Mouse (Mus musculus) frontal cortex, postnatal 14 days (tissue): ENCODE results near the gene Dynlt1f.
"Not testable (repeated sequence)": the region's sequence is repeated elsewhere in the genome, so short reads cannot be mapped to it uniquely, and the experiment has no call there.

Source experiments
- DNase-seq, 2 experiments: peaks; one replicate each; pipeline ENCODE4 v3.0.0; 2022; ENCODE audit warnings: low spot score in 2 of 2

Gene Dynlt1f

DNA sequence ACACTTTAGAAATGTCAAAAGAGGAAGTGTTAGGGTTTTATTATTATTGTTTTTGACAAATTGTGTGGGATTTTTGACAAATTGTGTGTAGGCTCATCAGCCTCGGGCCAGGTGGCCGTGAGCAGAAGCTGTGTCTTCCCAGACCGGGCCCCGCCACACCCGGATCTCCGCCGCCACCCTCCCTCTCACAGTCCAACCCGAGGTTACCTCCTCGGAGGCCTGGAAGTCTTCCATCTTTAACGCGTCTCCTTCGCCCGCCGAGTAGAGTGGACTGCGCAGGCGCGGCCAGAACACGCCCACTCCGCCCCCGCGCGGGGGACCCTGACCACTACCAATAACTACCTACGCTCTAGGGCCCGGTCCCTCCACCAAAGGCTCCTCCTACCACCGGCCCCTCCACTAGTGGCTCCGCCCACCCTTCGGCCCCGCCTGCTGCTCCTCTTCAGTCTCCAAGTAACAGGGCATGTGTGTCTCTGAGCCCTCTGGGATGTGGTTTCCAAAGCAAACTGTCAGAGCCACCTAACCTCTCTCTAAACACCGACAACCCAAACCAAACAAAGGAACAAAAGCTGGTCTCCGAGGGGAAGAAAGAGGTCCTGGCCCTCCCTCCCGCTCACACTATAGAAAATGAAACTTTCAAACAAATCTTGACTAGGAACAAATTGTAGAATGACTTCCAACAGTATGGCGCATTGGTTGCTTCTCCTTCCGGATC lies at the start of gene Dynlt1f:
Dynlt1f (minus strand) TSS at position 334 of the 715 bp plus-strand sequence.
- peak; percentile 57 to 72 for DNase-seq

DNA sequence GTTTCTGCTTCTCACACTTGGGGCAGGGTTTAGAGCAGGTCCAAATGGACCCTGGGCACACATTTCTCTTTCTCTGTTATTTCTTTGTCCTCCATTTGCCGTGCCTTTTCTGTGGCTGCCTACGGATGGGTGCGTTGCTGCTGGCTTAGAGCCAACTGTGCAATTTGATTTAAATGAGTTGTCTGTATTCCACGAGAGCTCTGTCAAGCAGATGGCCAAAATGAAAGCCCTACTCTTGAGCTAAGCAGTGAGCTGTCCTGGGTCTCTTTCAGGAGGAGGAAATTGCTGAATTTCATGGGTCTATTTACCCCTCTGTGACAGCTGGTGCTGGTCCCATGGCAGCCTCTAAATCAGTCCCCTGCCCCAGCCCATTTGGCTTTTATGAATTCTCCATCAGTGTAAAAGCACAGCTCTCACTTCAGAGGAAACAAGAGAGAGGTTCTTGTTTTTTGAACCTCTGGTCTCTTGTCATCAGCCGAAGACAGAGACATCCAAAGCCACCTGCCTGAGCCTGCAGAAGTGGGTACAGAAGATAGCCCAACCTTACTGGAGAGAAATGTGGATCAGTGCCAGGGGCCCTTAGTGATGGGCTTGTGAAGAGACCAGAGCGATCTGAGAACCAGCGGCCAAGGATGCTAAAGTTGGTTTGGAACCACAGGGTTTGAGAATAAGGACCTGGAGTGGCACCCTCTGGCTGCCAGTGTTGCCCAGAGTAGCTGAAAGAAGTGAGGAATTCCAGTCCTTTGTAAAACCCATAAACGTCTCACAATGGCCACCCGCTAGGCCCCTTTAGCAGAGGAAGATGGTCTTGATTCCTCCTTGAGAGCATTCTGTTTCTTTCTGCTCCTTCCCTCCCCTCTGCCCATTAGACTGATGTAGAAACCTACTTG lies 47.9 kb upstream of the Dynlt1f start:
- DNase-seq: not testable (repeated sequence)

DNA sequence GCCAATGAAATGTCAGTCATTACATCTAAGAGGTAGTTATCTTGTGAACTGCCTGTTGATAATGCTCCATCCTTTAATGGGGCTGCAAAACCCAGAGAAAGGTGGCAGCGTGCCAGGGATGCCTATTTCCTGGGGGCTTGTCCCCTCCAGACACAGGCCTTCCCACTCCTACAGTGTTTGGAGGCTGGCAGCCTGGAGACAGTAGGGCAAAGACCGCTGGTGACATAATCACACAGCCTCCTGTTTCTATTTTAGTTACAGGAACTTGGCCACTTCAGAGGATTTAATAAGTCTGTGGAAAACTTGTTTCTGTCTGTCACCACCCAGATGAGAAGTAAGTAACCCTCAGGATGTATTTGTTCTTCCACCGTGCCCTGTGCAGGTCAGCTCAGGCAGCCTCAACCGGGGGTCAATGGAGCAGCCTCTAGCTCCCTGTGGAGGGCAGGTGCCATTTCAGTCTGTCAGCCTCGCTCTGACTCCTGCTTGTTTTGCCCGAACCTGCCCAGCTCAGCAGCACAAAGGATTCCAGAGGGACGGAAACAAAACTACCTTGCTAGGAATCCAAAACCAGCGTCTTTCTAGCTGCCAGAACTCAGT lies 47.0 kb upstream of the Dynlt1f start:
- not testable (repeated sequence) for DNase-seq

DNA sequence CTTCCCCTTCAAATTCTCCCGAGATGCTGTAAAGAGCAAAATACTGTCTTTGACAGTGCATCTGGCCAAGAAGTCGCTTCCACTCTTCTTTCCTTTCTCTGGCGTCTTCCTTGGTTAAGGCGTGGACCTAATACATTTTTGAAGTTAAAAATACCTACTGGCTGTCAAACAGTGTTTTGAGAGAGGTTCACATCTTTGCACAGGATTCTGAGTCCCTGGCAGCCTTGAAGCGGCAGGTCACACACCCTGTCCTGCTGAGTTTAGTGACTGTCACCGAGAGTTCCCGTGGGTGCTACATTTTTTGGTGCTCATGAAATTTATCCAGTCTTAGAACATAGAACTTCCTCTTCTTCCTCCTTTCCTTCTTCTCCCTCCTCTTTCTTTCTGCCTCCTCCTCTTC lies 44.4 kb upstream of the Dynlt1f start:
- not testable (repeated sequence) for DNase-seq

DNA sequence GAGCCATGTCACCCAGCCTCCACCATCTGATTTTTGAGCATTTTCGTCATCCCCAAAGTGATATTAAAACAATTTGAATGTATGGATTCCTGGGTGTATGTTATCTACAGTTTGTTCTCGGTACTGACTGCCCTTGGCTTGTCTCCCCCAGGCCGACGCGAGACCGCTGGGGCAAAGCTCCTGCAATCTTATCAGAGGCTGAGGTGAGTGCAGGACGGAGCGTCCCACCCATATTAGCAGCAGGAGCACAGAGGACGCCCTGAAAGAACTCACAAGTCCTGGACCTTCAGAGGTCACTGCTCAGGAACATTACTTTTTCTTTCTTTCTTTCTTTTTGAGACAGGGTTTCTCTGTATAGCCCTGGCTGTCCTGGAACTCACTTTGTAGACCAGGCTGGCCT lies 43.8 kb upstream of the Dynlt1f start:
- not testable (repeated sequence) for DNase-seq

DNA sequence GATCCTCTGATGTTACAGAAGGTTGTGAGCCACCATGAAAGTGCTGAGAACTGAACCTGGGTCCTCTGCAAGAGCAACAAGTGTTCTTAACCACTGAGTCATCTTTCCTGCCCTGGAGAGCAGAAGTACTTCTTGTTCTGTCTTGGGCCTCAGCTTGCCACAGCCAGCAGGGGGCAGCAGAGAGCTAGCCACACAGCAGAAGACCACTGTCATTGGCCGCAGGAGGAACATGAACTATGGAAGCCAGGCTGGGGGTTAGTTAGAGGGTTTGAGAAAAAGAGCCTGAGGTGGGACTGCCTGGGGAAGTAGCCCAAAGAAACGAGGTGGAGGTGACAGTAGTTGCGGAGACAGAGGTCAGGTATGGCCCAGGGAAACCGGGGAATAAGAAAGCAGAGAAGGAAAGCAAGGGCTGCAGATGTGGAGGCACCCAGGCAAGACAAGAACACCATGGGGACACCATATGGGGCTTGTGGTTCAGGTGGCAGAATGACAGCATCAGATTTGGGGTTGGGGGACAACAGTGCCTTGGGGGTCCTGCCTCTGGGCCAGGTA lies 41.6 kb upstream of the Dynlt1f start:
- DNase-seq: peak in 1 of 2 experiments; percentile 59

DNA sequence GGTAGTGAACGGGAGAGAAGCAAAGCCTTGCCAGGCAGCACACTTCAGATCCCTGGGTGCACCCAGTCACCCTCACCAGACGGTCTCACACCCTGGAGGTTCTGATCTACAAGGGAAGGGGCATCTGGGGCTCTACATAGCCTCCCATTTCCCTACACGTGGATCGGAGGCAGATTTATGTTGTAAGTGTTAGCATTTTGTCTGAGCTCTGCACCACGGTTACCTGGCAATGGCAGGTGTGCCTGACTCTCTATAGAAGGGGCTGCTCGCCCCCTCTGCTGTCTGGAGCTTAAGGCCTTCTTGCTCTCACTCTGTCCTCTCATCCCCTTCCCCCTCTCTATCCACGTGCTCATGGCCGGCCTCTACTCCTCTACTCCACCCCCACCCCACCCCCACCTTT lies 40.8 kb upstream of the Dynlt1f start:
- DNase-seq: not testable (repeated sequence)

DNA sequence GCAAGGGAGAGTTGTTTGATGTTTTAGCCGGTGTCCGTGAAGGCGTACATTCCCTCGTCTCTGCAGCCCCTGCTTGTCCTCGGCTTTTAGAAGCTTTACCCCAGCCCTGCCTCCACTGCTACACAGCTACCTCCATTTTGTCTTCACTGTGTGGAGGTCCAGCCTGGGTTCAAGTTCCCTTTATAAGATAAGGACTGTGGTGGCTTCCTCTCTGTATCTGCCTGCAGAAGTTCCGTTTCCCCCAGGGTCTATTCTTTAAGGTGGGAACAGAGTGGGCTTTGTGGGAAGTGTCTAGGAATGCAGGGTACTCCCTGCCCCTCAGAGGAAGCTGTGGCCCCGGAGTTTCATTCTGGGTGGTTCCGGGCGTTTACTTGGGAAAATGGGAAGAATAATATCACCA lies 40.0 kb upstream of the Dynlt1f start:
- not testable (repeated sequence) for DNase-seq

DNA sequence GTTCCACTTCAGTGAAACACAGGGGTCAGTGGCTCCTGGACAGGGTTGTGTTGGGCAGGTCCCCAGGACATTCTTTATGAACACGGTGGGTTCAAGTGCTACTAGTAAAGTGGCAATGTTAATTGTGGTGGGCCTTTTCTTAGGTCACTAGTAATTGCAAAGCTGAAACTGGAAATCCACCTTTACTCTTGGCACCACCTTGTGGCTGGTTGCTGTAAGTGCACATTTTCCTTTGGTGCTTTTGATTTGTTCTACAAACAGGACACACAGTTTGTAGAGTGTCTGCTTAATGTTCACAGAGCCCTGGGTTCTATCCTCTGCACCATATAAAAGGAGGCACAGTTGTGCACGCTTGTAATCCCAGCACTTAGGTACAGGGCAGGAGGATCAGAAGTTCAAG lies 35.9 kb upstream of the Dynlt1f start:
- peak; percentile 82 to 97 for DNase-seq

DNA sequence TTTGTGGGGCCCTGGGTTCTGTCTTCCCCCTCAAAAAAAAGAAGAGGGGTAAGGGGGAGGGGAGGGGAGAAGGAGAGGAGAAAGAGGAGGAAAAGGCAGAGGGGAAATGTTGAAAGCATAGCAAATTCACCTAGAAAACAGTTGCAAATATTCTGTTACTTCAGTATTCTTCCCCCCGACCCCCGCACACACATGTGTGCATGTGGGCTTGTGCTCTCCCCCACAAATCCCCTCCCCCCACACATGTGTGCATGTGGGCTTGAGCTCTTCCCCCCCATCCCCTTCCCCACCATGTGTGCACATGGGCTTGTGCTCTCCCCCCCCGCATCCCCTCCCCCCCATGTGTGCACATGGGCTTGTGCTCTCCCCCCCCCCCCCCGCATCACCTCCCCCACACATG lies 33.6 kb upstream of the Dynlt1f start:
- DNase-seq: not testable (repeated sequence)

DNA sequence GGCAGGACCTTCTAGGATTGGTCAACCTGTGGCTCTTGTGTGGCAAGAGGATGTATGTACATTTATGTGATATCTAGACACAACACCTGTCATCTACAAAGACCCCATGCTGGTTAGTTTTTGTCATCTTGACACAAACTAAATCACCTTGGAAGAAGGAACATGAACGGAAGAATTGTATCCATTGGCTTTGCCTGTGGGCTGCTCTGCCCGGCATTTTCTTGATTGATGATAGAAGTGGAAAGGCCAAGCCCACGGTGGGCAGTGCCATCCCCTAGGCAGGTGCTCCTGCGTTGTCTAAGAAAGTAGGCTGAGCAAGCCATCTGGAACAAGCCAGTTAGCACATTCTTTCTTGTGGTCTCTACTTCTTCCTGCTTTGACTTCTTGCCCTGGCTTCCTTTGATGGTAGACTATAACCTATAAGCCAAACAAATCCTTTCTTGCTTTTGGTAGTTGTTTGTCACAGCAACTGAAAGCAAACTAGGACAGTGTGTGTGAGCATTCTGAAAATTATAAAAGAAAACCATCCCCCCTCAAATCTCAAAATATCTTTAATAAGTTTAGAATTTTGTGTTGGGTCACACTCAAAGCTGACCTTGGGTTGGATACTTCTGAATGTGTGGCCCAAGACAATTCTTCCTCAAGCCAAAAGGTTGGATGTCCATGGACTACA lies 30.7 kb upstream of the Dynlt1f start:
- DNase-seq: not testable (repeated sequence)

DNA sequence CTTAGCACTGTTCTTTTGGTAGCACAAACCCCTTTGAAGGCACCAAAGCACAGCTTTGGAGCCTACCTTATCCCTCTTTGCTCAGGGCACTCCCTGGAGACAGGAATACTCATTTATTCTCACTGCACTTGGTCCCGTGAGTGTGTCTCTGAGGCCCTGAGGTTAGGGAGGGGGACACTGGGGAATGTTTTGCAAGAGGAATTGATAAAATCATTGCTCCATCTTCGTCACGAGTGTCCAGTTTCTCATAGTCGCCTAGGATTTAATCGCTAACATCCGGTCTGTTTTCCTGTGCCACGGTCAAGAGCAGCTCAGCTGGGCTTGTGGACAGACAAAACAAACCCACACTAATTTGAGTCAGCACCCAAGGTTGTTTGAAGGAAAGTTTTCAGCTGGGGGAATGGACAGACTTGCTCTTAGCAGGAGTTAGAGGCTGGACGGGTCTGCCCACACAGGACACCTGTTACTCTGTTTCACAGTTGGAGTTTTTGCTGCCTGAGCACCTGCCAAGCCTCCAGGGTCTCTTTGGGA lies 29.7 kb upstream of the Dynlt1f start:
- not testable (repeated sequence) for DNase-seq

DNA sequence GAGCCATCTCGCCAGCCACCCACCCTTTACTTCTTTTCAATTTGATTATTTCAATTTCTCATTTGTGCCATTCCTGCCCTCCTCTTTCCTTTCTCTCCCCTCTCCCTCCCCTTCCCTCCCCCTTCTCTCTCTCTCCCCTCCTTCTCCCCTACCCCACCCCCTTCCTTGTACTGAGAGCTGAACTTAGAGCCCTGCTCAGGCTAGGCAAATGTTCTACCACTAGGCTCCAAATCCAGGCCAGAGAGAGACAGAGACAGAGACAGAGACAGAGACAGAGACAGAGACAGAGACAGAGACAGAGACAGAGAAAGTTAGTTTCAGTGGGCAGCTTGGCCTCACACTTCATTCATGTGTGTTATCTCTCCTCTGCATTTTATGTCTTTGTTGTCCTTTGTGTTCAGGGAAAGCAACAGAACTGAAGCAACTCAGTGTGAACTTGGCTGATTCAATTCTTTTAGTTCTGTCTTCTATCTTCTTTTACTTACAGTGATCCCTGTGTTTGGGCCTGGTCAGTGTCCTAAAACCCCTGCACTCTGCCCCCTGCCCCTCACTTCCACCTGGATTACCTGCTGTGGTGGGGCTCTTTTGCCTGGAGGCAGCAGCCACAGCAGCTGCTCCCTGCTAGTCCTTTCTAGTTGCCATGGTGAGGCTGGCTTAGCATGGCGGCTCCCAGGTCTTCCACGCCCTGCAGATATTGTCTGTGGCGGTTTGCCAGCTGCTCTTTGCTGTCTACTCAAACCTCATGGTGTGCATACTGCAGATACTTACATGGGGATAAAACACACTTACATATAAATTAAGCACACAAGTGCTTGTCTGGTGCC lies 29.0 kb upstream of the Dynlt1f start:
- not testable (repeated sequence) for DNase-seq

DNA sequence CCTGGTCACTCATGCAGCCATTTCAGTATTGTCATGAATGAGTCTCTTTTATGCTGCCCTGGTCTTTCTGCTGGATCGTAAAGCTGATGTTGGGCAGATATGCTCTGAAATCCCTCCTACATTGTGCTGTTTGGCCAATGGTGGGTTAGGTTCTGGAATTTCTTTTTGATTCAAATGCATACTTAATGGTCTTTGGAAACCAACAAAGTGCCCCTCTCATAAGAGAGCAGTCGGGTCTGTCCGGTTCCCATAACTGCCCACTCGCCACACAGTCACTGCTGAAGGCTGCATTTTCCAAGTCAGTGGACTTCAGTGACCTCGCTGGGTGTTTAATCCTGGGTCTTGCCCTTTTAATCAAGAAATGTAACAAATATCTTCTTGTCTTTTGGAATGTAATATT lies 28.0 kb upstream of the Dynlt1f start:
- not testable (repeated sequence) for DNase-seq

DNA sequence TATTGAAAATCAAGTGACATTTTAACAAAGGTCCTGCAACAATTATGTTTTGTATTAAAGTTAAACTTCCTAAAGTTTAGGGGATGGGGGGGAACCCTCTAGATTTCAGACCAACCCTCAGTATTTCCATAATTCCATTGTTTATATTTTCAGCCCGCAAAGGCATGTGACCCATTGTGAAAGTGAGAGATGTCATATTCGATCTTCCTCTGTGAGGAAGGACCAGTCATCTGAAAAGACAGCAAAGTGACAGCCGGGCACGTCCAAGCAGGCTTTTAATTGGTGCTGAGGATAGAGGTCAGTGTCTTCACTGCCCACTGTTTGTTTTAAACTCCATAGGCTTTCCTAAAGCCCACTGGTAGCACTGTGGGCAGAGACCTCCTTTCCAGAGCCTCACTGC lies 26.0 kb upstream of the Dynlt1f start:
- DNase-seq: not testable (repeated sequence)

DNA sequence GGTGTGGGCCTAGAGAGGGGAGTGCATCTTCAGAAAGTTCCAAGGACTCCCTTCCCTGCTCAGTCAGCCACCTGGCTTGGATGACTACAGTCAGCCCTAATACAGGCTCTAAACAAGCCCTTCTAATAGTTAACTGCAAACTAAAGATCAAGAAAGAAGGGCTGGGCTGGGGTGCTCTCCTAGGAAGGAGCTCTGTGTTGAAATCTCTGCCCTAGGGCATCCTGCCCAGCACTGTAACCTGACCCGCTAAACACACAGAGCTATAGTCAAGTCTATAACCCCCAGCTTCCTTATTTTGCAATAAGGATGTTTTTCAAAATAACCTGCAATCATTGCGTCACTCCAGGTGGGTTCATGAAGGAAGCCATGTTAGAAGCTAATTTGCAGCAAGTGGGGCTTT lies 22.4 kb upstream of the Dynlt1f start:
- not testable (repeated sequence) for DNase-seq

DNA sequence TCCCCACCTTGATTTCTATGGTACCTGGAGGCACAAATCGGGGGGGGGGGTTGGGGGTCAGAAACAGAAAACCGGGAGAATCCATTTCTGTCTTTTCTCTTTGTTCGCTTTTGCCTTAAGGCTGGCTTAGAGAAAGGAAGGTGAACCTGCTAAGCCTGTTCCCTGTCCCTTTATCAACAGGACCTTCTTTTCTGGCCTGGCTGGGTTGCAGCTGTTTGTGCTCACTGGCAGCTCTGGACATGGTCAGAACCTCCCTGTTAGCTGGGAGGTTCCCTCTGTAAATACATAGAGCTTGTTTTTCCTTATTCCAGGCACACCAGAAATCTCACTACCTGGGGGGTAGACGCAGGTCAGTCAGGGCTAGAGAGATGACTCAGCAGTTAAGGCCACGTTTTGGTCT lies 18.6 kb upstream of the Dynlt1f start:
- not testable (repeated sequence) for DNase-seq

DNA sequence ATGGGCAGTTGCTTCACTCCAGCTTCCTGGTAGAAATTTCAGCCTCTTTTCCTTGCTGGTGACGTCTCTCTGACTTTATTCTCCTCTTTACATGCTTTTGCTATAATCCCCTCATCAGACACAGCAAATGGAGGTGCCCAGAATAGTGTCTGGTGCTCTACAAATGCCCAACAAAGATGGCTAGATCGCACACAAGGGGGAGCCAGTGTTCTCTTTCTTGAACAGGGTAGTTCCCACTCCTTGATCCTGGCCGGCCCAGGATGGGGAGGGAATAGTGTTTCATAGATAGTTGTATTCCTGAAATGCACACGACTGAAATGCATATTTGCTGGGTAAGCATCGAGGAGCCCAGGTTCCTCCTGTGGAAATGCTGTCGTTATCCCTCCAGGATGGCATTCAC lies 12.8 kb upstream of the Dynlt1f start:
- not testable (repeated sequence) for DNase-seq

DNA sequence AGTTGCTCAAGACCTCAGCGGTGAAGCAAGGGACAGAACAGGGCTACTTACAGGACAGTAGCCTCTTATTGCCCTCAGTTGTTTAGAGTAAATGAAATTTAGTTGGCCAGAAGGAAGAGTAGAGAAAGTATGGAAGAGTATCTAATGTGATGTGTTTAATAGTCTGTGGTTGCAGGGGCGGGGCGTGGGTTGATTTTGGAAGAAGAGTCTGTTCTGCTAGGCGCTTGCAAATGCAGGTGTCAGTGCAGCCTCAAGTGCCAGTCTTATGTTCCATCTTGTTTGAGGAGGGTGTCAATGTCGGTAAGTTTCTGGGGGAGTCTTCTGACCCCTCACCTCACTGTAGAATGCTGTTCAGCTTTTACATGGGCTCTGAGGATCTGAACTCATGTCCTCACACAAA lies 9.7 kb upstream of the Dynlt1f start:
- not testable (repeated sequence) for DNase-seq

DNA sequence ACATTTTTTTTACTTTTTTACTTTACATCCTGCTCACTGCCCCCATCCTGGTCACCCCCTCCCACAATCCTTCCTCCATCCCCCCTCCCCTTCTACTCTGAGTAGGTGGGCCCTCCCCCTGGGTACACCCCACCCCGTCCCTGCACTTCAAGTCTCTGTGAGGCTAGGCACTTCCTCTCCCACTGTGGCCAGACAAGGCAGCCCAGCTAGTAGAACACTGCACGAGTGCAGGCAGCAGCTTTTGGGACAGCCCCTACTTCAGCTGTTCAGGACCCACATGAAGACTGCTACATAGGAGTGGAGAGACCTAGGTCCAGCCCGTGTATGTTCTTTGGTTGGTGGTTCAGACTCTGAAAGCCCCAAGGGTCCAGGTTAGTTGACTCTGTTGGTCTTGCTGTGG lies 7.1 kb upstream of the Dynlt1f start:
- not testable (repeated sequence) for DNase-seq
